Mouse (Mus musculus) kidney, embryonic 14.5 days (tissue): ENCODE measurements around the gene Dapk1. TPM values are rescaled to one million over a fixed set of nuclear protein-coding genes. Genes with fewer than 3 reads are reported as not detected.

Experiments
- ATAC-seq: fragments of 200-750 bp; cut with Nextera tagmentation; 2 replicates; pipeline ENCODE4 v1.8.0; 2017; ENCODE audit warnings: moderate number of reproducible peaks, mild to moderate bottlenecking, moderate TSS enrichment, moderate library complexity; ENCODE audit not compliant: low FRiP score, low TSS enrichment
- H3K27ac ChIP-seq: fragments of 300-500 bp; sonication (generic); 2 replicates; pipeline ENCODE4 v1.5.1; 2014; ENCODE audit warnings: low read depth, mild to moderate bottlenecking, low read length, moderate library complexity, mixed read lengths
- H3K27me3 ChIP-seq: fragments of 300-500 bp; sonication (generic); 2 replicates; pipeline ENCODE4 v1.6.1; 2014; ENCODE audit warnings: mild to moderate bottlenecking, low read length; ENCODE audit not compliant: control insufficient read depth, insufficient read depth
- H3K36me3 ChIP-seq: fragments of 300-500 bp; sonication (generic); 2 replicates; pipeline ENCODE4 v1.6.1; 2014; ENCODE audit warnings: low read length, mixed read lengths; ENCODE audit not compliant: control insufficient read depth, insufficient read depth
- H3K4me1 ChIP-seq: fragments of 300-500 bp; sonication (generic); 2 replicates; pipeline ENCODE4 v1.6.1; 2014; ENCODE audit warnings: low read length, mixed read lengths; ENCODE audit not compliant: control insufficient read depth, insufficient read depth
- H3K4me2 ChIP-seq: fragments of 300-500 bp; sonication (generic); replicated peaks from 2 replicates; pipeline ENCODE4 v1.6.1; 2014; ENCODE audit warnings: low read depth, mild to moderate bottlenecking, low read length
- H3K4me3 ChIP-seq: fragments of 300-500 bp; sonication (generic); 2 replicates; pipeline ENCODE4 v1.5.1; 2014; ENCODE audit warnings: mild to moderate bottlenecking, low read length
- H3K9ac ChIP-seq: fragments of 300-500 bp; sonication (generic); 2 replicates; pipeline ENCODE4 v1.6.1; 2014; ENCODE audit warnings: low read depth, mild to moderate bottlenecking, low read length, moderate library complexity
- H3K9me3 ChIP-seq: fragments of 300-500 bp; sonication (generic); 2 replicates; pipeline ENCODE4 v1.6.1; 2016; ENCODE audit warnings: low read length; ENCODE audit not compliant: control insufficient read depth
- WGBS: fragments of 180-500 bp; shearing (Covaris S2); extraction: QIAGEN DNeasy Blood & Tissue Kit; methylation state at CpG from one replicate; pipeline ENCODE4 v1.1.7; 2014; 5-methylcytosine and 5-hydroxymethylcytosine counted together
- polyA plus RNA-seq: library from polyadenylated mRNA; unstranded; fragments of >200 nt; fragmentation: Nextera tagmentation; extraction: Ambion mirVana; gene quantifications from 2 replicates; pipeline ENCODE4 v1.2.1, GENCODE M21; 2014

Gene Dapk1
- polyA plus RNA-seq, 1 experiment from 2014 or later, result 24.5 TPM

DNA sequence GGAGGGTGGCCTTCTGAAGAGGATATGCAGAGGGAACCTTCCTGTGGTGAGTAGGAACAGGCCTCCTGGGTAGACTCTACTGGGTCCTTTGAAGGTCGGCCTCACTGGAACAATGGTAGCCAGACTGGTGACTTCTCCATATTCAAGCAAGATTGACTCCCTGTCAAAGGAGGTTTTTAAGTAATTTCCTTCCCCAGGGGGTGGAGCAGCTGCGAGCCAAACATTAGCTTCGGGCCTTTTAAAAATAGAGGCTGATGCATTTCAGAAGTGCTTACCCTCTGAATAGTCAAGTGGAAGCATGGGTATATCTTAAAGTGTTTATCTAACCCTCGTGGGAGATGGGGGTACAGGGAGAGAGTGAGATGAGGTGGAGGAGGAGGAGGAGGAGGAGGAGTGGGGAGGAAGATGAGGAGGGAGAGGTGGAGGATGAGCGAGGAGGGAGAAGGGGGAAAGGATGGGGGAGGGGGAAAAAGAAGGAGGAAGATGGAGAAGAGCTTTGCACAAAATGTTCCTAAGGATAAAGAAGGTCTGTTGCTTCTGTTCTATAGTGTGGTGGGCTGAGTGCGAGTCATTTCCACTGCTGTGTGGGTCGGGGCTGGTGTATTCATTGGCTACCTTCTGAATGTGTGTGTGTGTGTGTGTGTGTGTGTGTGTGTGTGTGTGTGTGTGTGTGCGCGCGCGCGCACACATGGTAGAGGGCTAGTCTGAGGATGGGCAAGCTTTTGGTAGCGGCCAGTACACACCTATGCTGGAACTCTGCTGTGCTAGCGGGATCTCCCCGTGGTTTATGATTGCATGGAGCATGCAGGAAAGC lies 26.3 kb downstream of the Dapk1 start:
- no peaks in the 10 kb centered on the region for H3K36me3 ChIP-seq
- no peak overlapping the region for H3K4me3 ChIP-seq
- H3K27me3 ChIP-seq, result no peaks in the 10 kb centered on the region
- H3K27ac ChIP-seq, result no peak overlapping the region
- H3K9me3 ChIP-seq, result 0 out of 2 replicates have a peak, but pooled peaks cover 6% of the 10 kb centered on the region
- no peak for ATAC-seq
- 0 out of 2 replicates have a peak, but pooled peaks cover 4% of the 10 kb centered on the region for H3K4me1 ChIP-seq
- WGBS, result 46% methylated on average over 15 of the region's 15 CpGs
- no peak overlapping the region for H3K4me2 ChIP-seq
- H3K9ac ChIP-seq, result no peak overlapping the region

DNA sequence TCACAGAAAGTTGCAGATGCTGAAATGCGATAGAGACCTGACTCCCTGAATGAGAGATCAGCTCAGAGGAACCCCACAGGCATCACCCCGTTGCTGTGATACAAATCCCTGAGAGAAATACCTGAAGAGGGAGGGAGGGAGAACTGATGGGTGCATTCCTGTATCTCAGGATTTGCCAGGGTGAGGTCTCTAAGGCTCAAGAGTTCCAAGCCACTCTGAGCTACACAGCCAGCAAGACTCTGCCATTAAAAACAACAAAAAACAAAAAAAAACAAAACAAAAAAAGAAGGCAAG lies 26.9 kb downstream of the Dapk1 start:
- 37% methylated on average over 2 of the region's 2 CpGs for WGBS
- H3K9me3 ChIP-seq, result 0 out of 2 replicates have a peak, but pooled peaks cover 6% of the 10 kb centered on the region
- no peak overlapping the region for H3K4me3 ChIP-seq
- H3K4me2 ChIP-seq, result no peak overlapping the region
- H3K27me3 ChIP-seq, result no peaks in the 10 kb centered on the region
- H3K9ac ChIP-seq, result no peak overlapping the region
- H3K27ac ChIP-seq, result no peak overlapping the region
- H3K4me1 ChIP-seq, result peaks cover 4% of the 10 kb centered on the region; the same call in 1 of the 2 replicates
- no peak for ATAC-seq
- H3K36me3 ChIP-seq, result no peaks in the 10 kb centered on the region

DNA sequence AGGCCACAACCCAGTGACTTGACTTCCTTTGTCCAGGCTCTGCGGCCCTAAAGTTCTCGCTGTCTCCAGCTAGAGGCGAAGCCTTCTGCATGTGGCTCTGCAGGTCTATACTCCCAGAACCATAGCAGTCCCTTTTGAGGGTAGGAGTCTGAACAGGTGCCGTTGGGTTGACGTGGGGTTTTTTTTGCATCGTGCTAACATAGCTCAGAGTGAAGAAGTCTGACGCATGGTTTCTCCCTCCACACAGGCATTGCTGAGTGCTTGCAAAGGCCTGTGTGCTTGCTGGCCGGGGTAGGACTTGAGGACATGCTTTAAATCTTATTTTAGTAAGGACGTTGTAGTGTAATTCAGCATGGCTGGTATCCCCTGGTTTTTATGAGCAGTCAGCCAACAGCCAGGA lies 27.7 kb downstream of the Dapk1 start:
- H3K4me1 ChIP-seq, result peaks cover 8% of the 10 kb centered on the region; the same call in 1 of the 2 replicates
- no peaks in the 10 kb centered on the region for H3K27me3 ChIP-seq
- no peaks in the 10 kb centered on the region for H3K36me3 ChIP-seq
- H3K9ac ChIP-seq, result no peak overlapping the region
- 0 out of 2 replicates have a peak, but pooled peaks cover 6% of the 10 kb centered on the region for H3K9me3 ChIP-seq
- H3K4me3 ChIP-seq, result no peak overlapping the region
- no peak overlapping the region for H3K4me2 ChIP-seq
- WGBS, result 85% methylated on average over 9 of the region's 9 CpGs
- H3K27ac ChIP-seq, result no peak overlapping the region
- no peak for ATAC-seq

DNA sequence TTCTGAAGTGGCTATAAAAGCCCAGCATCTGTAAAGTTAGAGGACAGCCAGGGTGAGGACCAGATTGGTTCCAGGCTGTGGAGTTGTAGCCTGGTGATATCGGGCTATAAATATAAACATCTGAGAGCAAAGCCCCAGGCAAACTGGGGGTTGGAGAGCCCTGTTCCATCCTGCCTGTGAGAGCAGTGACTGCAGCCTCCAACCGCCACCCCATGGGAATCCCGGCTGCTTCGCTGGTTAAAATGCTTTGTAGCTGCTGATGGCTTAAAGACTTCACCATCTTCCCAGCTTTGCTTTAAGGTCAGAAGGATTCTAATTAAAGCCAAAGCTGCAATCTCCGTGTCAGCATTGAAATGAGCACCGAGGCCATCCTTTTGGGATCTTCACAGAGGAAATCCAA lies 32.2 kb downstream of the Dapk1 start:
- H3K9me3 ChIP-seq, result no peaks in the 10 kb centered on the region
- H3K36me3 ChIP-seq, result no peaks in the 10 kb centered on the region
- H3K27ac ChIP-seq, result no peak overlapping the region
- 56% methylated on average over 6 of the region's 6 CpGs for WGBS
- no peak overlapping the region for H3K4me3 ChIP-seq
- peaks cover 5% of the 10 kb centered on the region; the same call in 1 of the 2 replicates for H3K4me1 ChIP-seq
- ATAC-seq, result no peak
- H3K9ac ChIP-seq, result no peak overlapping the region
- H3K4me2 ChIP-seq, result no peak overlapping the region
- H3K27me3 ChIP-seq, result no peaks in the 10 kb centered on the region

DNA sequence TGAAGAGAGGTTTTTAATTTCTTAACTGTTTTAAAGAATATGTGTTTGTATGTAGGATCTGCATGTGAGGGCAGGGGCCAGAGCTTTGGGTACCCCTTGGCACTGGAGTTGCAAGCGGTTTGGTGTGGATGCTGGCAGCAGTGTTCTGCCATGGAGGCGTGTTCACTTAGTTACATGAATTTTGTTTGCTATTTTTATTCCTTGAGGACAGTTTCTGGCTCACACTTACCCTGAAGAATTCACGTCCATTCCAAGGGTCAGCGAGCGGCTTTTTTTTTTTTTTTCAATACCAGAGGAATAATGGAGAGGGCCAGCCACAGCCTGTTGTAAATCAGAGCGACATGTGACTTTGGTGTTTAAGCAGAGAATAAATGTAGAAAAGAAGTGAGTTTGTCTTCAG lies 33.9 kb downstream of the Dapk1 start:
- Histone ChIP-seq H3K9me3 (no peaks in the 10 kb centered on the region), H3K27me3 (no peaks in the 10 kb centered on the region), H3K4me2 (no peak overlapping the region), H3K4me3 (no peak overlapping the region), H3K36me3 (no peaks in the 10 kb centered on the region), H3K9ac (no peak overlapping the region), H3K4me1 (peaks cover 5% of the 10 kb centered on the region; the same call in 1 of the 2 replicates), H3K27ac (no peak overlapping the region)
- 56% methylated on average over 6 of the region's 6 CpGs for WGBS
- ATAC-seq, result no peak

DNA sequence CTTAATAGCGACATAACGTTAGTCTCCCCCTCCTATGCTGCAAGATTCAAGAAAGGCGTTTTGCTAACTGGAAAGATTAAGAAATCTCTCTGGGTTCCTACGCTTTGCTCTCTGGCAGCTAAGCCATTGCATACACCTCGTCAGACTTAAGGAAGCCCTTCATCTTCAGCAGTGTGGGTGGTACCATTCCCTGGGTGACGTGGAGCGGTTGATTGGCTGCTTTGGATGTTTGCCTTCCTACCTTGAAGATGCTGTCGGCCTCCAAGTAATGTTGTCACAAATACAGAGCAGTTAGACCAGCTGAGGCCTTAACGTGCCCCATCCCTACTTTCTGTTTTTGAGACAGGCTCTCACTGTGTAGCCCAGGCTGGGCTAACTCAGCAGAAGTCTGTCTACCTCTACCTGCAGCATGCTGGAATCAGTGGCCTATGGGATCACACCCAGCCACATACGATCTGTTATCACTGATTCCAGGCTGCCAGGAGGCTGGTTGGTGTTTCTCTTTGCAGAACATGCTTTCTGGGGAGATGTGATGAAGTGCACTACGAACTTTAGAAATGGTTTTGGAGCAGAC lies 37.8 kb downstream of the Dapk1 start:
- Histone ChIP-seq H3K27me3 (no peaks in the 10 kb centered on the region), H3K27ac (no peak overlapping the region), H3K9ac (no peak overlapping the region), H3K9me3 (no peaks in the 10 kb centered on the region), H3K4me2 (no peak overlapping the region), H3K36me3 (no peaks in the 10 kb centered on the region), H3K4me3 (no peak overlapping the region), H3K4me1 (no peaks in the 10 kb centered on the region)
- 83% methylated on average over 11 of the region's 11 CpGs for WGBS
- no peak for ATAC-seq

DNA sequence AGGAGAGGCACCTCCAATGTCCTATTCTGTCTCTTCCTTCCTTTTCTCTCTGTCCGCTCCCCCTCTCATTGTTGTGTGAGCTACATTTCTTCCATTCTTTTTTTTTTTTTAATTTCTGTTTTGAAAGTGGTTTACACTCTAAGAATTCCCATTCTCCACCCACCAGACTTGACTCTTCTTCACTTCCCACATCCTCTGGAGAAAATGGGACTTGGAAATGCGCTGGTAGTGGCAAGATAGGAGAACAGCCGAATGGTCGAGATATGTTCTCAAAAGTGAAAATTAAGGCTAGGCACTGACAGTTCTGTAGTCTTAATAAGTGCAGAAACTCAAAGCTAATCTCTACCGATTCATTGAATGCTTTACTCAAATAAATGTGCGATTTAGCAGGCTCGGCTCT lies 38.7 kb downstream of the Dapk1 start:
- Histone ChIP-seq H3K27me3 (no peaks in the 10 kb centered on the region), H3K4me1 (no peaks in the 10 kb centered on the region), H3K9ac (no peak overlapping the region), H3K27ac (no peak overlapping the region), H3K4me2 (no peak overlapping the region), H3K9me3 (no peaks in the 10 kb centered on the region), H3K4me3 (no peak overlapping the region), H3K36me3 (no peaks in the 10 kb centered on the region)
- 90% methylated on average over 7 of the region's 7 CpGs for WGBS
- ATAC-seq, result no peak

DNA sequence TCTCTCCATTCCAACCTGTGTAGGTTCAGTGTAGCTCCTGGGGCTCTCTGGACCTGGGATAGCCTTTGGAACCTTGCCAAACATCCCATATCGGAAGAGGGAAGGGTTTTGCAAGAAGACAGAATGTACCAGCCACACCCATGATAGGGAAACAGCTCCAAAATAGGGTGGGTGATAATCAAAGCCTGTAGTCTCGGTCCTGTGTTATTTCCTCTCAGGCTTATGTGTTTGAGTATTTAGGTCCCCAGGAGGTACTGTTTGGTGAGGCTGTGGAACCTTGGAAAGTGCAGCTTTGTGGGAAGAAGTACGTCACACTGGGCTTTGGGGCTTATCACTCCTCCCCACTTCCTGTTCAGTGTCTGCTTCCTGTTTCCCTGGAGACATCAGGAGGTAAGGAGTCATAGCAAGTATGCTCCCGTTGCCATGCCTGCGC lies 42.7 kb downstream of the Dapk1 start:
- Histone ChIP-seq H3K4me2 (no peak overlapping the region), H3K4me3 (no peak overlapping the region), H3K27ac (no peak overlapping the region), H3K27me3 (no peaks in the 10 kb centered on the region), H3K9me3 (no peaks in the 10 kb centered on the region), H3K4me1 (no peaks in the 10 kb centered on the region), H3K9ac (no peak overlapping the region), H3K36me3 (no peaks in the 10 kb centered on the region)
- WGBS, result 71% methylated on average over 5 of the region's 5 CpGs
- no peak for ATAC-seq

DNA sequence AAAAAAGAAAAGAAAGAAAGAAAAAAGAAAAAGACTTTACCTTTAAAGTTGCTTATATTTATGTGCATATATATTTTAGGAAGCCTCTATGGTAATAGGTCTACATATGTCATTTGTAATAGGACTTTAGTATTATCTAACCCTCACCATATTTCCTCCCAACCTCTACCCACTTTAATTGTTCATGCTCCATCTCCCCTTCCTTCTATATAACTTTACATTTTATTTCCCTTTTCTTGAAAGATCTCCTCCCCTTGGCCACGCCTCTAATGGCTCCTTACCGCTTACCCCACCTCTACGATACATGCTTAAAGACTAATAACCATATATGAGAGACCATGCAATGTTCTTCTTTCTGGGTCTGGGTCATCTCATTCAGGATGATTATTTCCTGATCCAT lies 45.0 kb downstream of the Dapk1 start:
- ATAC-seq, result no peak
- Histone ChIP-seq H3K9me3 (no peaks in the 10 kb centered on the region), H3K36me3 (no peaks in the 10 kb centered on the region), H3K9ac (no peak overlapping the region), H3K4me1 (no peaks in the 10 kb centered on the region), H3K27me3 (no peaks in the 10 kb centered on the region), H3K27ac (no peak overlapping the region), H3K4me2 (no peak overlapping the region), H3K4me3 (no peak overlapping the region)
- WGBS, result 98% methylated on average over 3 of the region's 3 CpGs
